Mouse (Mus musculus) WW6 (cell line): ENCODE results near the gene Arsb.
"Not testable (repeated sequence)": the region's sequence is repeated elsewhere in the genome, so short reads cannot be mapped to it uniquely, and the experiment has no call there.

Experiments
- DNase-seq: peaks from one replicate; pipeline ENCODE4 v3.0.0-alpha.2; 2013; ENCODE audit warnings: low read depth, low spot score

The Arsb gene

GRCm38 (mm10) chr13:93984521-93984920, 213.1 kb downstream of the Arsb start:
- no peak for DNase-seq

GRCm38 (mm10) chr13:93985181-93985580, 213.8 kb downstream of the Arsb start:
- no peak for DNase-seq

- not testable (repeated sequence) for DNase-seq
Observed at GRCm38 (mm10) chr13:93985750-93986149, 214.3 kb downstream of the Arsb start.

GRCm38 (mm10) chr13:93987611-93988010, 216.2 kb downstream of the Arsb start:
- DNase-seq = no peak

- no peak for DNase-seq
Observed at GRCm38 (mm10) chr13:93989208-93989607, 217.8 kb downstream of the Arsb start.

GRCm38 (mm10) chr13:93989736-93990611, 218.5 kb downstream of the Arsb start:
- DNase-seq = no peak

GRCm38 (mm10) chr13:93990841-93991240, 219.4 kb downstream of the Arsb start:
- no peak for DNase-seq

GRCm38 (mm10) chr13:93992342-93992882, 221.0 kb downstream of the Arsb start:
- DNase-seq = no peak
